Mouse (Mus musculus): ENCODE data around the gene Anks1b. TPM values are rescaled to one million over a fixed set of nuclear protein-coding genes. Genes with fewer than 3 reads are reported as not detected.
A peak's percentile ranks its signal among the peaks of the same experiment; 100 is the strongest.

The Anks1b gene
- total RNA-seq, 2 experiments from 2014 or later, result 462 to 539 TPM

DNA sequence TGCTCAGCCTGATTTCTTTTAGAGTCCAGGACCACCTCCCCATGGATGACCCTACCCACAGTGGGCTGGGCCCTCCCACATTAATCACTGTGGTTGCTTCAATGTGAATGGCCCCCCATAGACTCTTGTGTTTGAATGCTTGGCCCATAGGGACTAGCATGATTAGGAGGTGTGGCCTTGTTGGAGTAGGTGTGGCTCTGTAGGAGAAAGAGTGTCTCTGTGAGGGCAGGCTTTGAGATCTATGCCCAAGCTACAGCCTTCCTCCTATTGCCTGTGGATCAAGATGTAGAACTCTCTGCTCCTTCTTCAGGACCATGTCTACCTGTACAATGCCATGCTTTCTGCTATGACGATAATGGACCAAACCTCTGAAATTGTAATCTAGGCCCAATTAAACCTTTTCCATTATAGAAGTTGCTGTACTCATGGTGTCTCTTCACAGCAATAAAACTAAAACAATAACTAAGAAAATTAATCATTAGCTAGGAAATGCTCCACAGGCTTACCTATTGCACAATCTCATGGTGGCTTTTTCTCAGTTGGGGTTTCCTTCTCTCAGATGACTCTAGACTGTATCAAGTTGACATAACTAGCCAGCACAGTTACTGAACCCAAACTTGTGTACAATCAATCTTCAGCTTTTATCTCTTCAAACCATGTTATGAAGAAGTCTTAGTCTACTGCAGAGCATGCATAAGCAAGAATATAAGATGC lies 73.5 kb downstream of the Anks1b start:
- no peak for DNase-seq (ENCODE audit: low spot score in 2 of 2)

DNA sequence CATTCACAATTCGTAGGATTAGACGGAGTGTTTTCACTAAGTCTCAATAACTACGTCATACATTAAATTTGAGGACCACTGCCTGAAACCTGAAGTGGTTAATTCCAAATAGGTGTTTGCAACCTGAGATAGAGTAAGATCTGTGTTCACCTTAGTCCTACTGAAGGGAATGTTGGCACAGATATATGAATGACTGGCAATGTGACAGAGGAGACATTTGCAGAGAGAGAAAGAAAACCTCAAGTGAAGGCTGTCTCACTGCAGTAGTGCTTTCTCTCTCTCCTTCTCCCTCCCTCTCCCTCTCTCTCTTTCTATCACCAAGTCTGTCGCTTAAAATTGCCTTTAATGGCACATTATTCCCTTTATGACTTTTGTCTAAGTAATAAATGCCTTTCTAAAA lies 101.1 kb downstream of the Anks1b start:
- DNase-seq (ENCODE audit: low spot score in 2 of 2), result no peak

DNA sequence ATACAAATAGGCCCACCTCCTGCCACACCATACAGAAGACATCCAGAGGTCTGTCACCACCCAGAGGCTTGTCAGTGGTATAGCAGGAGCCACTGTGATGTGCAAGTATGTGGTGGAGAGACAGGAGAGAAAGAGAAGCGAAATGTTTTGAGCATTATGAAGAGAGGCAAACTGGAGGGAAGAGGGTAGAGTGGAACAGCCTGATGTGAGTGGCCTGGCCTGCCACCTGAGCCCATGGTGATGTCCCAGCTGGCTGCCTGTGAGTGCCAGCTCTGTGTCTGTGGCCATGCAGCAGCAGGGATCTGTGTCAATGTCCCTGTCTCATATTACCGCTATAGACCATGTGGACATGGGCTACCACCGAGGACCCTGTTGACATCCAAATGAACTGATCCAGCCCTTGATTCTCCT lies 102.1 kb downstream of the Anks1b start:
- DNase-seq (ENCODE audit: low spot score in 2 of 2), result peak in 1 of 2 experiments; percentile 18

DNA sequence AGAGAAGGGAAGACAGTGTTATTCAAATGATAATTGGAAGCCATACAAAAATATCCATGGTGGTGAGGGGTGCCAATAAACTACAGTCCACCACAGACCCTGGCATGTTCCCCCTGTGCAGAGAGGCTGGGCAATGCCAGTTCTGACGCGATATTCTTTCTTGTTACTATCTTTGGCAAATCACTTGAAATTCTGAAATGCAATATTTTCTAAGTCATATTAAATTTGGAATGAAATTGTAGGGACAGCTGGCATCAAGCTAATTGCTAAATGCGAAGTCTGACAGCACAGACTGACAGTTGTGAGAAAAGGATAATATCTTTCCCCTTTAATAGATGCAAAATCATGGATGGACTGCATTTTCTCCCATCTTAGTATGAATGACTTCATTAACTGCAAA lies 103.3 kb downstream of the Anks1b start:
- peak; percentile 26 to 73 for DNase-seq (ENCODE audit: low spot score in 2 of 2)

DNA sequence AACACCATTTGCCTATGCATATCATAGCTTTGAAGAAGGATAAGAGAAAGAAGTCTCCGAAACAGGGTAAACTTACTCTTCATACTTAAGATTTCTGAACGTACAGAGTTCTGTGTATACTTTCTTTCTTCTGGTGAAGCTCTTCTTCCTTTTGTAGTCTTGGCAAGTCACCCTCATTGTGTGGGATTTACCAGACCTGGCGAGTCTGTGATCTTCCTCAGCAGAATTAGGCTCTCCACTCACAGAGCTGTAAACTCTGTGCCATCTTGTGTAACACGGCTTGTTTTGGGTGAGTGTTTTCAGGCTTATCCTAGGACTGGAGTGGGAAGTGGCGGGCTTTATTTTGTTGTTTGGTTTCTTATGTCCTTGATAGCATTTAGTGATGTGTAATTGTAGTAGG lies 120.9 kb downstream of the Anks1b start:
- DNase-seq (ENCODE audit: low spot score in 2 of 2), result no peak

DNA sequence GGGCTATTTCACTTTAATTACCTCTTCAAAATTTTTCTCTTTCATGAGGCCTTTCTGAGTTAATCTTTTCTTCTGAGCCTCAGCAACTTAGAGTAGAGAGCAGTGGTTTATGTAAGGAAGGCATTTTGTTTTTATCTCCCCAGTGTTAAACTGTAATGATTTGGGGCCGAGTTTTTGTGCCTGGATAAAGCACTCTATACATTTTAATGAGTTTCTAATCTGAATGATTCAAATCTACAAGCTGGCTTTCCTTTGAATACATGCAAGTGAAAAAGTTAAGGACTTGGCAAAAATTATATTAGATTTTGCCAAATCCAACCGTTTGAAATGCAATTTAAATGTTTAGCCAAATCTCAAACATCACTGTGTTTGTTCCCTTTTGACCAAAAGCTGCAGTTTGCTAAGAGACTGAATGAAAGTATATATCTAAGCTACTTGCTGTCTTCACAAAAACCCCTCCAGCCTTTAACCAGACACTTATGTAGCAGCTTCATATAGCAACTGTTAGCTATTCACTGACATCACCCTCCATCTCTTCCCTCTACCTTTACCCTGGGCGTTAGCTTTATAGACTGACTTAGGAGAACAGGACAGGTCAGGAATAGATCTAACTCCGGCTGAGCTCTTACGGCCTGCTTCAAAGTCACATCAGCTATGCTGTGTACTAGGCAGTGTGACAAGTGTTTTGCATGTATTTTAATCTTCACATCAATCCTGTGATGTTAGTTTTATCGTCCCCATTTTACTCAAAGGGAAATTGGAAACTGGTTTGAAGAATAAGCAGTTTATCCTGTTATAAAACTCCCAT lies 122.5 kb downstream of the Anks1b start:
- DNase-seq (ENCODE audit: low spot score in 2 of 2), result no peak

DNA sequence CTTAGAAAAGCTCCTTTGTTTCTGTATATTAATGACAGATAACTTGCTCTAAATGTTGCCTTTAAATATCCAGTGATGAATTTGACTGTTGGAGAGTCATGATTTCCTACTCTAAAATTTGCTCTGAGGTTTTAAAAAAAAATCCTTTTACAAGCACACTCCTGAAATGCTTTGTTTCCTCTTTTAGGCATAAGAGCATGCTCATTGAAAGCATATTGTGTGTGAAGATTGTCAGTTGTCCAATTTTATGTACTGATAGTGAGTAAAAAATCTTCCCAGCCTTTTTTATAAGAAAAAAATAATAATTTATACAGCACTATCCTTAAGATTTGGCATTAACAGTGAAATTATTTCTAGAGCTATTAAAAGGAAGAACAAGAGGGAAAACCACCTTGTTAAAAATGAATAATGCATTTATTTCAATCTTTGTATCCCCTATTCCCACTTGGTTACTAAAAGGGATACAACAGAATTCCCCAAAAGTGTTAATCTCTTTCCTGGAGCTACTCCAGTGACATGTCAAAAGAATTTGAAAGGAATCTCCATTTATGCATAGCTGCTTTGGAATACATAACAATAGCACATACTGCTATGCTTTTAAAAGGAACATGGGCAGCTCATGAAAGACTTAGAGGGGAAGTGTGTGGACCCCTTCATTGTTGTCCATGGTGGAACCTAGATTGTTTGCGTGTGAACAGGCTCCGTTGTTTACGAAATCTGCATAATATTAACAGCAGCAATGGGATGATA lies 130.8 kb downstream of the Anks1b start:
- no peak for DNase-seq (ENCODE audit: low spot score in 2 of 2)

DNA sequence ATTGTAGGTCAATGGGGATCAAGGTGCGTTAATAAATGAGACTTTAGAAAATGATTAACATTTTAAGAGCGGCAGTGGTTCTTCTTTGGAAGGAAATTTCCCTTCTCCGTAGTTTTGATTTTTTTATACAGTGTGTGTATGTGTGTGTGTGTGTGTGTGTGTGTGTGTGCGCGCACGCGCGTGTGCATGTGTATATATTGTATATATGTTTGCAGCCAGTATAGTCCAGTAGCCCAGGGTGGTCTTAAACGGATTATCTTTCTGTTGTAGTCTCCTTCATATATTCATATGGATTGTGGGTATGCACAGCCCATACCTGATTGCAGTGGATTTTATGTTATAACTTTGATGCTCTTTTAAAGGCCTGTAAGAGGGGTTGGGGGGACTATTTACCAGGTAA lies 131.6 kb downstream of the Anks1b start:
- DNase-seq (ENCODE audit: low spot score in 2 of 2), result no peak

DNA sequence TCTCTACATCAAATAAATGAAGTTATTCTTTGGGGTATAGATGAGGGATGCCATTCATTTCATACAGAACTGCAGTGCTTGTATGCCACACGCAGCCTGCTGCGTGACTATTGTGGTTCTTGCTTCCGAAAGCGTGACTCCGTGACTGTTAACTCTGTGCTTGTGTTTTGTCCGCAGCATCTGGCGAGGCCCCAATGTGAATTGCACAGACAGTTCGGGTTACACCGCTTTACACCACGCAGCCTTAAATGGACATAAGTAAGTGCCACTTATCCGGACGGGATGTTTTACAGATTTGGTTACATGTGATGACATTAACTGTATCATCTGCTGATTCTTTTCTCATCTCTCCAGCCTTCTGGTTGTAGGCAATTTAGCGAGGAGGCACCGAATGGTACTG lies 159.7 kb downstream of the Anks1b start:
- no peak for DNase-seq (ENCODE audit: low spot score in 2 of 2)

DNA sequence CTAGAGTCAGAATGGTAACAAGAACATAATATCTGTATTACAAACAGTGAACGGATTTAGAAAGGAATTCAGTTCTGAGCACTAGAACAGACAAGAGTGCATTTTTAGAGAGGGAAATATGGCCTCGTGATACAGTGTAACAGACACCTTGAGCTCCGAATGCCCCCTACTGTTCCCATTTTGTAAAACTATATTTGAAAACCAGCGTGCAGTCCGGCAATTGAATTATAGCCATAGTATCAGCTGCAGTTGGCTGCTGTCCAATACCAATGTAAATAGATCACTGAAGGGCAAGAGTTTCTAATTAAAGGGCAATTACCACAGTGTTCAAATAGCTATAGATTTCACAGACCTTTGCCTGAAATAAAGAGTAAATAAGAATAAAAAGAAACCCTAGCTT lies 170.0 kb downstream of the Anks1b start:
- DNase-seq (ENCODE audit: low spot score in 2 of 2), result peak in 1 of 2 experiments; percentile 8

DNA sequence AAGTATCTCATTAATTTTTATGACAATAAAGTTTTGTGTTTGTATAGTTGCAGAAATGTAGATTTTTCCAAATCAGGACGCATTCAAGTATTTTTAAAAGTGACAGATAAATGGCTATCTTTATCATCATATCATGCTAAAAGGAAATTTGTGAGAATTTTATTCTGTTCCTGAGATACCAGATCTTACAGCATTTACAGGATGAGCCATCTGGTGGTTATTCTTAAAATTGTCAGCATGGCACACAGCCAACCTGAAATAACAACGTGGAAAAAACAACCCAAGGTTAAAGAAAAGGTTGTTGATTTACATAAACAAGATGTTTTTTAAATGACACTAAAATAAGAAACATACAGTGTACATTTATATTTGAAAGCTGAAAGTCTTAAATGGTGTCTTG lies 170.5 kb downstream of the Anks1b start:
- peak in 1 of 2 experiments; percentile 42 for DNase-seq (ENCODE audit: low spot score in 2 of 2)

DNA sequence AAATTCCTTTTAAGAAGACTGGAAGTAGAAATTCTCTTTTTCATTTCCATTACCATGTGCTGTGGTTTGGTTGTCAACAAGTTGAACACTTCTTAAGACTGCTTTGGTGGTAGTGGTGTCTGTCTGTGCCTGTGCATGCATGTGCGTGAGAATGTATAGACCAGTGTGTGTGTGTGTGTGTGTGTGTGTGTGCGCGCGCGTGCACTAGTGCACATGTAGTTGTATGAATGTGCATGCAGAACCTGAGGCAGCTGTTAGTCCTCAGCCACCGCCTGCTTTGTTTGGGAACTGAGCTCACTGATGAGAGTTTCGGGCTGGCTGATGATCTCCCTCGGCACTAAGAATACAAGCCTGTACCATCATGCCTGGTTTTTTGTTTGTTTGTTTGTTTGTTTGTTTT lies 170.9 kb downstream of the Anks1b start:
- DNase-seq (ENCODE audit: low spot score in 2 of 2), result no peak

DNA sequence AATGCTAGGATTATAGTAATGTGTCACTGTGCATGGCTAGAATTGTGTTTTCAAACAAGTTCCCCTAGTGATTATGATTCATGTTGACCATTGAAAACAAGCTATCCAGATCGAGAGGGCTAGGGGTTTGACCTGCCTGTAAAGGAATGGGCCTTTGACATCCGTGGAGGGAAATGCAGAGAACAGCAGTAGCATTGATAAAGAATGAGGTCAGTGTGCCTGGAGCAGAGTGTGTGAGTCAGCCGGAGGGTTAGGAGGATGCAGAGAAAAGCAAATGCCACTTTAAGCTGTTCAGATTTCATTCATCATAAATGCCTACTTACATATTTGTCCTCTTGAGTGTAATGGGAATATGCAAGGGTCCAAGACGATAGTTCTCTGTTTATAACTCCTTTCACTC lies 195.3 kb downstream of the Anks1b start:
- no peak for DNase-seq (ENCODE audit: low spot score in 2 of 2)

DNA sequence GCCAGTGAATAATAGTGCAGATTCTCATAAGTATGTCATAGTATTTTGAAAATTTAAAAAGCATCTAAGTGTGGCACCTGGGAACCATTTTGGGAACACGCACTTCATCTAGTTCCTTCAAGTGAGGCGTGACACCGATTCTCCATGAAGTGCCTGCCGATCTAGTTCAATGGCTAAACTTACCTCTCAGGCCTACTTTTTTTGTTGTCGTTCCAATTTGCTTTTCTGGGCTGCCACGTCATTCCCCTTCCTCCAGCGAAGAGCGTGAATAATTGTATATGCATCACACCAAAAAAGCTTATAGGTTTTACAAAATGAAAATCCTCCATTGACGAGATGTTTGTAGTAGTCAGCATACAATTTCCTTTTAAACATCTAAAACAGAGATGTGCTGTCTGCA lies 204.6 kb downstream of the Anks1b start:
- no peak for DNase-seq (ENCODE audit: low spot score in 2 of 2)

DNA sequence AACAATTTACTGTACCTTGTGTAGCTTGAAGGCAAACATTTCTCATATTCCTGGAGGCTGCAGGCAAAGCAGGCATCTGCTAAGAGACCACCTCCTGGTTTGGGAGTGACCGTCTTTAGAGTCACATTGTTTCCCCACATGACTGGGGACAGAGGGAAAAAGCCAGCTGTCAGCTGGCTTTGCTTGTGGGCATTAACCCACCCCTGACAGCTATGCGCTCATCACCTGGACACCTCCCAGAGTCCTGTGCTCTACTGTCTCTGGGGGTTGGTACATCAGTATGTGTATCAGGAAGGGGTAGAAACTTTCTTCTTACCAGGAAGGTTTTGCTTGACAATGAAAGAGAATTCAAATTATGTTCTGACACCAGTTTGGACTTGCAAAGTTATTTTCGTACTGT lies 207.8 kb downstream of the Anks1b start:
- no peak for DNase-seq (ENCODE audit: low spot score in 2 of 2)

DNA sequence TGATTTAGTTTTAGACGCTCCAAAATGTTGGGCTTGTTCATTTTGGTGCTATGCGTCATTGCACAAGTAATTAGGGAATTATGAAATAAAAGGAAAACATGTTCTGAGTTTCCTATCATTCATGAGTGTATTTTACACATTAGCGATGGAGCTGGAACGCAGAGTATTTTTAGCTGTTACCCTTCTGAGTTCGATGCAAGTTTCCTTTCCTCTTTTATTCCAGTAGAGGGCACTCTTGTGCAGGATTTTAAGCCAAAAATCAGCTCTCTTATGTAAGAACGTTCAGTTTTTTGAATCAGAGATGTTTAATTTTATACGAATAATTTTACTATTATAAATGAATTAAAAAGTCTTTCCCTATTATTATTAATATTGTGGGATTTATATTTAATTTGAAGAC lies 208.3 kb downstream of the Anks1b start:
- DNase-seq (ENCODE audit: low spot score in 2 of 2), result peak in 1 of 2 experiments; percentile 73

DNA sequence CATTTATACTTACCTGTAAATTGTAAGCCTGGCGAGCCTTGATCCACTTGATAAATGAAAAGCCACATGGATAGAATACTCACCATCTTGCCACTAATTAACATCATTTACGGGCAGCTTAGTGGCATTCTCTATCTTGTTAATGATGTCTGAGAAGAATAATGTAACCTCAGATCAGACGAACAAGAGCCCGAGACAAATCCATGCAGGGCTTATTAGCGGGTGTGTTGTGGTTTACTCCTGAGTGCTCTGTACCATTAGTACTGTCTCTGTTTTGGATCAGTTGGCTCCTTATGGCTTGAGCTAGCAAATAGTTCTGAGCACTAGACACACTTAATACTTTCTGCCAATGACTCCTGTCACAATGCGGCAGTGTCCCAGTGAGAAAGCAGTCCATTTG lies 220.6 kb downstream of the Anks1b start:
- no peak for DNase-seq (ENCODE audit: low spot score in 2 of 2)

DNA sequence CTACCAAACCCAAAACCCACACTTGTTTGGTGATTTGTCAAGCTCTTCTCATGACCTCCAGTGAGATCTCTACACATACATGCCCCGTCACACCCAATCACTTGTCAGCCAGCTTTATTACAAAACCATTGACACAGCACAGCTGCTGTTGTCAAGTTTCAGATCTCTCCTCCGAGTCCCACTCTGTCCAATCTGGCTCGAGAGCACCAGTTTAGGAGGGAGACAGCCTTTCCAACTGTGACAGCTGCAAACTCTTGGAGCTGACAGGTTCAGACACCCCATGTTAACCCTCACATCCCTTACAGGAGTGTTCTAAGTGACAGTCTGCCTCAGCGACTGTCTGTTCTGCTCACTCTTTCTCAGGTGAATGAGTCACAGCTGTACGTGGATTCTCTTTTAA lies 239.4 kb downstream of the Anks1b start:
- peak in 1 of 2 experiments; percentile 9 for DNase-seq (ENCODE audit: low spot score in 2 of 2)

DNA sequence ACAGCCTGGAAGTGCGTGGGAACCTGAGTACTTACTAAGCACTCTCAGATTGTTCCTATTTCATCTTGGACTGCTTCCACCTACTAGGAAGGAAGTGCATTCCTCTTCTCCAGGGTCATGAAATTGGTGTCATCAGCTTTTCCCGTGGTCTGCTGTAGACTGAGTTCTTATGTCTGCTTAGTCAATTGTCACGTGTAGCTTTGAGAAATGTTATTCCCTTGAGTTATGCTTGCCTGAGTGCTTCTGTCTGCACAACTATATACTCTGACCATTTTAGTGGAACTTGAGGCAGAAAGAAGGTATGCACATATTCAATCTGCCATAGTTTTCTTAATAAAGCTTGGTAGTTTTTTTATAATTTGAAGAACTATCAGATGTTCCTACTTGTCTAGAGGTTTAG lies 243.6 kb downstream of the Anks1b start:
- DNase-seq (ENCODE audit: low spot score in 2 of 2), result no peak

DNA sequence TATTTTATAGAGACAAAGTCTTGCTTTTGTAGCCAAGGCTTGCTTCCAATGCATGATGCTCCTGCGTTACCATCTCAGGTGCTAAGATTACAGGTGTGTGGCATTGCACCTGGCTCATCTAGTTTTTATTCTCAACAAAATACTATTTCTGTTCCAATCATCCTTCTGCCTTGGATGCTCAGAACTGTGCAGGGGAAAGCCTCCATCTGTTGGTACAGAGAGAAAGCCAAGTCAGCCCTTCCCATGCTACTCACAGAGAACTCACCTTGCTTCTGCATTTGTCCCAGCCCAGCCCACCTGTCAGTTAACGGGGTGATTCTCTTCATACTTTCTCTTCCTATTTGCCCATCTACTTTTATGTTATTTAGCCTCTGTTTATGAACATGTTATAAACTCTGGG lies 244.5 kb downstream of the Anks1b start:
- no peak for DNase-seq (ENCODE audit: low spot score in 2 of 2)

DNA sequence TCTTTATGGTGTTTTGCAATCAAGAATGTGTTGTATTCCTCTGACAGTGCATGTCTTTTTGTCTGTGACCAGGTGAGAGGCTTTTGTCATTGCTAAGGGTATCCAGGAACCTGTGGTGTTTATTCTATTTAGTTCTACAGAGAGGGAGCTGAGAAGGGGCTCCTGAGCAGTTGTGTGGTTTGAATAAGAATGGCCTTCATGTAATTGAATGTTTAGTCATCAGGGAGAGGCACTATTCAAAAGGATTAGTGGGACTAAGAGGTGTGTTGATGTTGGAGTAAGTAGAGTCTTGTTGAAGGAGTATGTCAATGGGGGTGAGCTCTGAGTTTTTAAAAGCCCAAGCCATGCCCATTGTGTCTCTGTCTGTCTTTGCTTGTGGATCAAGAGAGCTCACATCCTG lies 264.2 kb downstream of the Anks1b start:
- no peak for DNase-seq (ENCODE audit: low spot score in 2 of 2)

DNA sequence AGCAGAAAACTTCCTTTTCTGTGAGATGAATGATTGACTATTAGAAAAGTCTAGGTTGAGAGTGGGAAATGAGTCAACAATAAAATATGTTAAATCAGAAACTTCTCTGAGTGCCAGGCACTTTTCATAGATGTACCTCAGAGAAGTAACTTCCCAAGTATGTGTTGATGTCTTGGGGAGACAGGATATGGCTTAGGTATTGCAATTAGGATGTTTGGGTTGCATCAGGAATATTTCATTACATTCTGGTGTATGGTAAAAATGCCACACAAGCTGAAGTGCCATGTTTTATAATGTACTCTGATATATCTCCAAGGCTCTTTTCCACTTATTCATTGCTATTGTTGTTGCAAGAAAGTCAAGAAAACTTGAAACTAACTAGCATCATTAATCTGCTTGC lies 267.6 kb downstream of the Anks1b start:
- DNase-seq (ENCODE audit: low spot score in 2 of 2), result no peak
